Mouse (Mus musculus): ENCODE results near the gene Rabgef1. TPM values are rescaled to one million over a fixed set of nuclear protein-coding genes. Genes with fewer than 3 reads are reported as not detected.

The Rabgef1 gene
- polyA plus RNA-seq, 1 experiment: 25.4 TPM

DNA sequence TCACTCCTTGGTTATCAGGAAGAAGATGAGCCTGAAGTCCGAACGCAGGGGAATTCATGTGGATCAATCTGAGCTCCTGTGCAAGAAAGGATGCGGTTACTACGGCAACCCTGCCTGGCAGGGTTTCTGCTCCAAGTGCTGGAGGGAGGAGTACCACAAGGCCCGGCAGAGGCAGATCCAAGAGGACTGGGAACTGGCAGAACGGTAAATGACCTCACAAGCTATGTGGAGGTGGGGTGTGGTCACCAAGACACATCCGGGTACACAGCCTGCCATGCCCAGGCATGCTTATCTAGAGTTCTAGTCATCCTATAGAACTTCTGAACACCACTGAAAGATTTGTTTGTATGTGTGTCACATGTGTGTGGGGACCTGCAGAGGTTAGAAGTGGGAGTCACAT, 15.8 kb downstream of the Rabgef1 start:
- Histone ChIP-seq H3K4me3 (ENCODE audit: insufficient read depth, low read length) (no peak overlapping the region), H3K4me1 (ENCODE audit: control insufficient read depth, insufficient read depth, low read length) (peaks cover 12% of the 10 kb centered on the region), H3K27ac (ENCODE audit: insufficient read depth, low read depth, low read length) (no peak overlapping the region)
- TF ChIP-seq POLR2A (IDR thresholded peaks at IDR 0.05; ENCODE audit: borderline replicate concordance, low read depth, low read length) (no peak), CTCF (IDR thresholded peaks at IDR 0.05; ENCODE audit: low read depth, low read length) (no peak)

DNA sequence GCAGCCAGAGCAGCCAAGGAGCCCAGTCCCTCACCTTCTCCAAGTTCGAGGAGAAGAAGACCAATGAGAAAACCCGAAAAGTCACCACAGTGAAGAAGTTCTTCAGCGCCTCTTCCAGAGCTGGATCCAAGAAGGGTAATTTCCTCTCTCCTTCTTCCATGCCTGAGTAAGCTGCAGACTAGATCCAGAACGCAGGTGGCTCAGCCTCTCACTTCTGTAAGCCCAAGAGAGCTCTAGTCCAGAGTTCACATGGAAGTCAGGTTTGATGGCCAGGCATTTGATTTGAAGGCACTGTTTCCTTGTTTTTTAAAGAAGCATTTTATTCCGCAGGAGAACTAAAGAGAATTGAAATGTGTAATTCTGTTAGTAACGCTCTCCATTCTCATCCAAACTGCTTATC, 19.3 kb downstream of the Rabgef1 start:
- no peak for TF ChIP-seq POLR2A (IDR thresholded peaks at IDR 0.05; ENCODE audit: borderline replicate concordance, low read depth, low read length)
- TF ChIP-seq CTCF (IDR thresholded peaks at IDR 0.05; ENCODE audit: low read depth, low read length): no peak
- Histone ChIP-seq H3K27ac (ENCODE audit: insufficient read depth, low read depth, low read length) (no peak overlapping the region), H3K4me1 (ENCODE audit: control insufficient read depth, insufficient read depth, low read length) (peaks cover 12% of the 10 kb centered on the region), H3K4me3 (ENCODE audit: insufficient read depth, low read length) (no peak overlapping the region)

- TF ChIP-seq CTCF (IDR thresholded peaks at IDR 0.05; ENCODE audit: low read depth, low read length): no peak
- TF ChIP-seq POLR2A (IDR thresholded peaks at IDR 0.05; ENCODE audit: borderline replicate concordance, low read depth, low read length): no peak
- H3K4me1 ChIP-seq (ENCODE audit: control insufficient read depth, insufficient read depth, low read length): peaks cover 21% of the 10 kb centered on the region
- no peak overlapping the region for H3K4me3 ChIP-seq (ENCODE audit: insufficient read depth, low read length)
- no peak overlapping the region for H3K27ac ChIP-seq (ENCODE audit: insufficient read depth, low read depth, low read length)
These were observed 20.3 kb downstream of the Rabgef1 start for GRCm38 (mm10) chr5:130191865-130192264.

GRCm38 (mm10) chr5:130192356-130192944, 20.9 kb downstream of the Rabgef1 start:
- no peak overlapping the region for H3K4me3 ChIP-seq (ENCODE audit: insufficient read depth, low read length)
- TF ChIP-seq CTCF (IDR thresholded peaks at IDR 0.05; ENCODE audit: low read depth, low read length) (no peak), POLR2A (IDR thresholded peaks at IDR 0.05; ENCODE audit: borderline replicate concordance, low read depth, low read length) (no peak)
- H3K4me1 ChIP-seq (ENCODE audit: control insufficient read depth, insufficient read depth, low read length): peaks cover 25% of the 10 kb centered on the region
- no peak overlapping the region for H3K27ac ChIP-seq (ENCODE audit: insufficient read depth, low read depth, low read length)

DNA sequence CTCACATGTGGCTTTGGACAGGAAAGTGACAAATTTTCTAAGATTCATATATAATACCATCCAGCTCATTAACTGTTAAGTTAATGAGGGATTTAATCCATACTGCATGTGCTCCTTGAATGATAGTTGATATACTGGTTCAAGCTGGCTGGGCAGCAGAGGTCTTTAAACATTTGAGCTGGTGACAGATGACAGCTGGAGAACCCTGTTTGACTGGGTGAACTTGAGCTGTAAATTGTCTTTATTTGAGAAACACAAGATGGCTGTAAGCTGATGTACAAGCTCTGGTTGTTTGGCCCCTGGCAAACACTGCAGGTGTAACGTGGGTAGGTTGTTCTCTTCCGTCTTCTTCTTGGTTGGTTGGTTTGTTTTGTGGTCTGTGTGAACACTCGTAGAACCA, 22.2 kb downstream of the Rabgef1 start:
- Histone ChIP-seq H3K27ac (ENCODE audit: insufficient read depth, low read depth, low read length) (no peak overlapping the region), H3K4me1 (ENCODE audit: control insufficient read depth, insufficient read depth, low read length) (peaks cover 26% of the 10 kb centered on the region), H3K4me3 (ENCODE audit: insufficient read depth, low read length) (no peak overlapping the region)
- no peak for TF ChIP-seq CTCF (IDR thresholded peaks at IDR 0.05; ENCODE audit: low read depth, low read length)
- no peak for TF ChIP-seq POLR2A (IDR thresholded peaks at IDR 0.05; ENCODE audit: borderline replicate concordance, low read depth, low read length)

- Histone ChIP-seq H3K27ac (ENCODE audit: insufficient read depth, low read depth, low read length) (no peak overlapping the region), H3K4me3 (ENCODE audit: insufficient read depth, low read length) (no peak overlapping the region)
These were observed 24.7 kb downstream of the Rabgef1 start for GRCm38 (mm10) chr5:130196307-130196706.

GRCm38 (mm10) chr5:130197454-130197853, 25.9 kb downstream of the Rabgef1 start:
- no peak for TF ChIP-seq CTCF (IDR thresholded peaks at IDR 0.05; ENCODE audit: low read depth, low read length)
- TF ChIP-seq POLR2A (IDR thresholded peaks at IDR 0.05; ENCODE audit: borderline replicate concordance, low read depth, low read length): no peak
- Histone ChIP-seq H3K27ac (ENCODE audit: insufficient read depth, low read depth, low read length) (0 out of 2 replicates have a peak overlapping the region, but pooled peaks have one; percentile 18), H3K4me3 (ENCODE audit: insufficient read depth, low read length) (no peak overlapping the region), H3K4me1 (ENCODE audit: control insufficient read depth, insufficient read depth, low read length) (peaks cover 22% of the 10 kb centered on the region)

More at GRCm38 (mm10) chr5:130196307-130196706, 24.7 kb downstream of the Rabgef1 start:
- peaks cover 22% of the 10 kb centered on the region for H3K4me1 ChIP-seq (ENCODE audit: control insufficient read depth, insufficient read depth, low read length)
- TF ChIP-seq CTCF (IDR thresholded peaks at IDR 0.05; ENCODE audit: low read depth, low read length) (no peak), POLR2A (IDR thresholded peaks at IDR 0.05; ENCODE audit: borderline replicate concordance, low read depth, low read length) (no peak)

DNA sequence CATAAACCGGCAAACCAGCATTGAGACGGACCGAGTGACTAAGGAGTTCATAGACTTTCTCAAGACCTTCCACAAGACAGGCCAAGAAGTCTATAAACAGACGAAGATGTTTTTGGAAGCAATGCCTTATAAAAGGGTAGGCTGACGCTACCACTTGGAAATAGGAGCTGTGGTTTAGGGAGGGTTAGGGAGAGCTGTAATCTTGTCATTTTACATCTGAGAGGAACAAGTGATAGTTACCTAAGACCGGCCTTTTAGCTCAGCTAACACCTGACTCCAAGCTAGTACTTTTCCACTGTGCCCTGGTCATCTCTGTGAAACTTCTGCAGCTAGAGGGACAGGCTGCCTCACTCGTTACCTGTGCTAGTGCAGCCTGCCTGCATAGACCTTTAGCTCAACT, 26.4 kb downstream of the Rabgef1 start:
- no peak for TF ChIP-seq CTCF (IDR thresholded peaks at IDR 0.05; ENCODE audit: low read depth, low read length)
- no peak overlapping the region for H3K27ac ChIP-seq (ENCODE audit: insufficient read depth, low read depth, low read length)
- peaks cover 22% of the 10 kb centered on the region for H3K4me1 ChIP-seq (ENCODE audit: control insufficient read depth, insufficient read depth, low read length)
- H3K4me3 ChIP-seq (ENCODE audit: insufficient read depth, low read length): no peak overlapping the region

- Histone ChIP-seq H3K4me3 (ENCODE audit: insufficient read depth, low read length) (no peak overlapping the region), H3K4me1 (ENCODE audit: control insufficient read depth, insufficient read depth, low read length) (peaks cover 38% of the 10 kb centered on the region), H3K27ac (ENCODE audit: insufficient read depth, low read depth, low read length) (no peak overlapping the region)
- TF ChIP-seq POLR2A (IDR thresholded peaks at IDR 0.05; ENCODE audit: borderline replicate concordance, low read depth, low read length): no peak
- TF ChIP-seq CTCF (IDR thresholded peaks at IDR 0.05; ENCODE audit: low read depth, low read length): no peak
These were observed 28.8 kb downstream of the Rabgef1 start for GRCm38 (mm10) chr5:130200233-130201029.

DNA sequence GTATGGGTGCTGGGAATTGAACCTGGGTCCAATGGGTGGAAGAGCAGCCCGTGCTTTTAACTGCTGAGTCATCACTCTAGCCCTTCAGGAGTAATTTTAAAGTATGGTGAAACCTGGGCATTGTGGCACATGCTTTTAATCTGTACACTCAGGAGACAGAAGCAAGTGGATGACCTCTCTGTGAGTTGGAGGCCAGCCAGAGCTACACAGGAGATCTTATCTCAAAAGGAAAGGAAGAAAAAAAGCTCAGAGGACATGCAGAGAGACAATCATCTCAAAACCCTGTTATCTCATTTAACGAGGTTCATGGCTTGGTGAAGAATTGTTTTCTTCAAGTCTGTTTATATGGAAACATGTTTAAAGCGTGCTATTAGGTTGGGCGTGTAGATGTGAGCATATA, 32.4 kb downstream of the Rabgef1 start:
- peak overlapping the region; percentile 45 for H3K27ac ChIP-seq (ENCODE audit: insufficient read depth, low read depth, low read length)
- no peak for TF ChIP-seq CTCF (IDR thresholded peaks at IDR 0.05; ENCODE audit: low read depth, low read length)
- no peak for TF ChIP-seq POLR2A (IDR thresholded peaks at IDR 0.05; ENCODE audit: borderline replicate concordance, low read depth, low read length)
- no peak overlapping the region for H3K4me3 ChIP-seq (ENCODE audit: insufficient read depth, low read length)
- H3K4me1 ChIP-seq (ENCODE audit: control insufficient read depth, insufficient read depth, low read length): peaks cover 22% of the 10 kb centered on the region

All from bone marrow macrophage, adult 2 months (primary cell).